Mouse (Mus musculus) spleen, adult 2 months (tissue): ENCODE measurements around the gene Yju2.

Experiments
- CTCF ChIP-seq: fragments of 200-500 bp; IDR thresholded peaks from 2 replicates; pipeline ENCODE4 v1.5.1; 2011; ENCODE audit warnings: mild to moderate bottlenecking, inconsistent platforms; ENCODE audit not compliant: insufficient read depth, insufficient read length, insufficient replicate concordance; ENCODE audit errors: extremely low read depth
- POLR2A ChIP-seq: fragments of 200-500 bp; IDR thresholded peaks from 2 replicates; pipeline ENCODE4 v1.6.1; 2011; ENCODE audit warnings: low read depth, low read length, inconsistent platforms

DNA sequence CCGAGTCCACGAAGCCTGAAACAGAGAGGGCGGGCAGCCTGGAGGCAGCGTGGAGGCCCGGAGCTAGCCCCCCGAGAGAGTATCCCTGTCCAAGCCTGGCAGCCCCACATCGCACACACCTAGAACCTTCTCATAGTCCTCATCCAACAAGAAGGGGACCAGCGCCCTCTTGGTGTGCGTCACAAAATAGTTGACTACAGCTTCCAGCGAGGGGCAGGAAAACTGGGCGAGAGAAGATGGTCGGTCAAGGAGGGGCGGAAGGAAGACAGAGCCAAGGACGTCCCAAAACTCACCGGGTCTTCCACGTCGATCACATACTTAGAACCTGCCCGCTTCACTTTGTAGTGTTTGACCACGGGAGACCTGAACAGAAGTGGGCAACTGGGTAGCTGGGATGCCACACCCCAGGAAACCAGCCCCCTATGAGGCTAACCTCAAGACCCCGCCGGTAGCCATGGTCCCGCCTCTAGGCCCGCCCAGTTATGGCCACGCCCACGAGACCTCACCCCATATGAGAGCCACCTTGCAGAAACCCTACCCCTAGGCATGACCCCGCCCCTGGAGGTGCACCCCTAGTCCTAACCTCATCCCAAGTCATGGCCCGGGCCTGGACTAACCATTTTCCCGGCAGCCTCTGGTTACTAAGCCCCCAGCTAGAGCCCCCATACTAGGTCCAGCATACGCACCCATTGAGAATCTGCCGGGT lies 41.0 kb downstream of the Yju2 start:
- TF ChIP-seq POLR2A (no peak), CTCF (no peak)
